Mouse (Mus musculus): ENCODE measurements around the gene 1700009N14Rik. TPM values are rescaled to one million over a fixed set of nuclear protein-coding genes. Genes with fewer than 3 reads are reported as not detected.

The 1700009N14Rik gene
- polyA plus RNA-seq (2012; ENCODE audit: insufficient read depth, low replicate concordance) = not detected in 2 replicates

DNA sequence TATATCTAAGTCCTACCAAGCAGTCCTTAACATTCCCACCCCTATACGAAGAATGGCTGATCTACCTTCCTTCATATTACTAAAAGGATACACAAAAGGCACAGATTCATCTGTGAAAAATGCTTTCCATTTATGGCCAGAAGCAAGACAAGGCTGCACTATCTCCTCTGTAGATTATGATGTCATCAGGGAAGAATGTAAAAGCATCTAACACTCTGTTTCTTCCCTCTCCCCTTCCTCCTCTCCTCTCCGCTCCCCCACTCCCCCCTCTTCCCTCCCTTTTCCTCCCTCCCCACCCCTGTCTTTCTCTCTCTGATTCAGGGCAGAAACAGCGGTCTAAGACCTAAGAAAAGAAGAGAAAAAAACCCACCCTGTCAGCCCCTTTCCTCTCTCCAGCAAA is at the start of gene 1700009N14Rik:
Gene 1700009N14Rik, plus strand, starts transcription at position 227 of the 400 bp plus-strand sequence.
- Histone ChIP-seq H3K27me3 (replicated peaks) (no peaks in the 10 kb centered on the region), H3K4me3 (replicated peaks) (no peak within 1 kb of the TSS), H3K9me3 (peaks cover 10% of the 10 kb centered on the region; the same call in 1 of the 2 replicates), H3K36me3 (replicated peaks; ENCODE audit: low read length) (no peaks in the 10 kb centered on the region), H3K4me1 (no peaks in the 10 kb centered on the region)
- TF ChIP-seq GATA1 (IDR thresholded peaks at IDR 0.05; ENCODE audit: borderline replicate concordance, low read length) (no peak), FLI1 (IDR thresholded peaks at IDR 0.05; ENCODE audit: low read length) (no peak)

DNA sequence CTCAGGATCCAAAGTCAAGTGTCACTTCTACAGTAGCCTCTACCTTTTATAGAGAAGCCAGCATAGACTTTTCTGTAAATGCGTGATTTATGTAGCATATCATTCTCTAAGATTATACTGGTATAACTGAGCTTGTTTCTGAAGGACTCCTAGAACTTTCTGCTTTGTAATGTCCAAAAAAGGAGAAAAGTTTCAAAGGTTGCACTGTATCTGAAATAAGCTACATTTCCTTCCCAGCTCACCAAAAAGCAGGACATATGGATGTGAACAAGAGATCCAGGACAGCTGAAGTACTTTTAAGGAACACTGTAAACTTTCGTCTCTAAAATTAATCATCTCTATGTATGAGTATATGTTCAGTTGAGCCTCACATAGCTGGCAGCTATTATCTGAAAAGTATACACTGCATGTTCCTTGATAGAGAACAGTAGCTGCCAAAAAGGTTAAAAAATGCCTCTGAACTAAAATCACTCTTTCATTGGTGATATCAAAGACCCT is 12.2 kb upstream of the 1700009N14Rik start:
- no peaks in the 10 kb centered on the region for H3K9me3 ChIP-seq
- no peak overlapping the region for H3K4me3 ChIP-seq (replicated peaks)
- no peaks in the 10 kb centered on the region for H3K4me1 ChIP-seq
- no peaks in the 10 kb centered on the region for H3K36me3 ChIP-seq (replicated peaks; ENCODE audit: low read length)
- no peak for TF ChIP-seq FLI1 (IDR thresholded peaks at IDR 0.05; ENCODE audit: low read length)
- no peak for TF ChIP-seq GATA1 (IDR thresholded peaks at IDR 0.05; ENCODE audit: borderline replicate concordance, low read length)
- H3K27me3 ChIP-seq (replicated peaks) = no peaks in the 10 kb centered on the region

DNA sequence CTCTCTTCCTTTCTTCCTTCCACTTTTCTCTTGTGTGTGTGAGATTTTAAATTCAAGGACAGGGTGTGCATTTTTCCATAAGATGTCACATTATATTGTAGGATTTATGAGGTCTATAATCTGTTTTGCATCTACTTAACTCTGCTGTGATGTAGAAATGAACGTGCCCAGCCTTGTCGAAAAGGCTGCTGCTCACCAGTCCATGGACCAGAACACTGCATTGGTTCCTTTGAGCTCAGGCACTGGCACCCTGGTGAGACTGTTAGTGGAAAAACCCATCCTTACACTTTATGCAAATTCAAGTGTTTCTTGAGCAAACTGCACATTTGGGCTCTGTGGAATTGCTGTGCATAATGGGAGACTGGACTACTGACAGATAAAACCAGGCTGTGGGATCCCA is 24.2 kb downstream of the 1700009N14Rik start:
- Histone ChIP-seq H3K27me3 (replicated peaks) (no peaks in the 10 kb centered on the region), H3K4me3 (replicated peaks) (no peak overlapping the region), H3K4me1 (no peaks in the 10 kb centered on the region), H3K36me3 (replicated peaks; ENCODE audit: low read length) (no peaks in the 10 kb centered on the region), H3K9me3 (no peaks in the 10 kb centered on the region; the same call in 1 of the 2 replicates)
- TF ChIP-seq GATA1 (IDR thresholded peaks at IDR 0.05; ENCODE audit: borderline replicate concordance, low read length) (no peak), FLI1 (IDR thresholded peaks at IDR 0.05; ENCODE audit: low read length) (no peak)

DNA sequence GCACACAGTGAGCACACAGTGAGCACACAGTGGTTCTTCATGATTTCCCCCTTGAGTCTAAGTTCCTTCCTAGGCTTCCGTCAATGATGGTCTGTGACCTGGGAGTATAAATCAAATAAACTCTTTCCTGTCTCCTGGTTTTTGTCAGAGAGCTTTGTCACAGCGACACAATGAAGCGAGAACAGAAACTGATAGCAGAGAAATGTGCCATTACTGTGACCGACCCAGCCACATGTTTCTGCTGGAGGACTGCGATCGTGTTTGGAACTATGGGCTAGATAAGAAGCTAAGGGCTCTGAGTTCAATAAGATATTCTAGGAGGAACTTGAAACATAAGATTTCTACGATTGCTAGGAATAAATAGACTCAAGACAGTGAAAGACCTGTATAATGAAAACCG is 36.3 kb downstream of the 1700009N14Rik start:
- Histone ChIP-seq H3K27me3 (replicated peaks) (no peaks in the 10 kb centered on the region), H3K9me3 (no peaks in the 10 kb centered on the region), H3K36me3 (replicated peaks; ENCODE audit: low read length) (no peaks in the 10 kb centered on the region), H3K4me1 (no peaks in the 10 kb centered on the region), H3K4me3 (replicated peaks) (no peak overlapping the region)
- TF ChIP-seq FLI1 (IDR thresholded peaks at IDR 0.05; ENCODE audit: low read length) (no peak), GATA1 (IDR thresholded peaks at IDR 0.05; ENCODE audit: borderline replicate concordance, low read length) (no peak)

DNA sequence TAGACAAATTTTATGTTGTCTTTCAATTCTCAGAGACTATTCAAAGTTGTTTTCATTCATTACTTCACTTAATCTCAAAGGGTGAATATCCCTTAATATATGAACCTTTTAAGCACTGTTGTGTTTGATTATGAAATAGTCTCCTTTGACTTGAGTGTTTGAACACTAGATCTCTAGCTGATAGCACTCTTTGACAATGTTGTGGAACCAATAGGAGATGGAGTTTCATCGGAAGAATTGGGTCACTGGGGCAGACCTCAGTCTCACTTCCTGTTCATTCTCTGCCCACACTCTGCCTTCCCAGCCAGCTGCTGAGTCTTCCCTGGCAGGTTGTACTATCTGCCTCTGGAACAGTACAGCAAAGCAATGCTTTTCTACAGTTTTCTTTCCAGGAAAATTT is 43.5 kb downstream of the 1700009N14Rik start:
- no peak overlapping the region for H3K4me3 ChIP-seq (replicated peaks)
- no peaks in the 10 kb centered on the region for H3K4me1 ChIP-seq
- TF ChIP-seq FLI1 (IDR thresholded peaks at IDR 0.05; ENCODE audit: low read length) (no peak), GATA1 (IDR thresholded peaks at IDR 0.05; ENCODE audit: borderline replicate concordance, low read length) (no peak)
- H3K27me3 ChIP-seq (replicated peaks) = no peaks in the 10 kb centered on the region
- H3K9me3 ChIP-seq = no peaks in the 10 kb centered on the region
- H3K36me3 ChIP-seq (replicated peaks; ENCODE audit: low read length) = no peaks in the 10 kb centered on the region

DNA sequence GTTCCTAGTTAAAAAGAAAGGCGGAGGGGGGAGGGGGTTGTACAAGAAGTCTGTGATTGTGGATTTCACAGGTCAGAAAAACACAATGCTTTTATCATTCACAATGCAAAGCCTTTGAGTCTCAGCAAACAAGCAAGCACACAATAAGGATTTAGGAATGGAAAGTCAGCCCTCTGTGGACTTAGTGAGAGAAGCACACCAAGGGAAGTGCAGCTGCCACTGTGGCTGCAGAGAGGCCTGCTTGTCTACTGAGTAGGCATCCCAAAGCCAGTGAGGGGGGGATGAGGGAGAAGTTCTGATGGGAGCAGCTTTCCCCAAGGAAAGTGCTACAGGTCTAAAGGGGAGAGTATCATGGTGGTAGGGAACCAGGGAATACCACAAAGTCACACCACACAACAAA is 45.8 kb downstream of the 1700009N14Rik start:
- H3K4me3 ChIP-seq (replicated peaks) = no peak overlapping the region
- no peaks in the 10 kb centered on the region for H3K4me1 ChIP-seq
- no peaks in the 10 kb centered on the region for H3K9me3 ChIP-seq
- TF ChIP-seq GATA1 (IDR thresholded peaks at IDR 0.05; ENCODE audit: borderline replicate concordance, low read length) (no peak), FLI1 (IDR thresholded peaks at IDR 0.05; ENCODE audit: low read length) (no peak)
- H3K27me3 ChIP-seq (replicated peaks) = no peaks in the 10 kb centered on the region
- H3K36me3 ChIP-seq (replicated peaks; ENCODE audit: low read length) = no peaks in the 10 kb centered on the region
